Mouse (Mus musculus) CH12.LX (cell line): ENCODE data around the gene Rrnad1. TPM values are rescaled to one million over a fixed set of nuclear protein-coding genes. Genes with fewer than 3 reads are reported as not detected.

Experiments
- DNase-seq: peaks from one replicate; pipeline ENCODE4 v3.0.0-alpha.2; 2013; ENCODE audit errors: extremely low read depth
- H3K27ac ChIP-seq: 2 replicates; pipeline ENCODE4 v1.5.1; 2012; ENCODE audit warnings: low read depth, mild to moderate bottlenecking, control low read depth, moderate library complexity; ENCODE audit not compliant: insufficient read depth
- H3K27me3 ChIP-seq: replicated peaks from 2 replicates; pipeline ENCODE3; 2012; ENCODE audit warnings: inconsistent platforms
- H3K36me3 ChIP-seq, 2 experiments: replicated peaks in 1 of 2; 2 replicates each; pipeline versions ENCODE3 to v1.6.1; 2012; ENCODE audit warnings: inconsistent platforms in 1 of 2, low read length in 1 of 2, mild to moderate bottlenecking in 1 of 2, mixed read lengths in 1 of 2, moderate library complexity in 1 of 2; ENCODE audit not compliant: control insufficient read depth in 1 of 2, insufficient read depth in 1 of 2
- H3K4me1 ChIP-seq, 2 experiments: 2 replicates each; pipeline ENCODE4 v1.6.1; 2012; ENCODE audit warnings: inconsistent platforms in 1 of 2, moderate library complexity in 1 of 2; ENCODE audit not compliant: insufficient read depth in 2 of 2, control insufficient read depth in 1 of 2
- H3K4me2 ChIP-seq: 2 replicates; pipeline ENCODE4 v1.6.1; 2012; ENCODE audit warnings: low read depth, mild to moderate bottlenecking, control low read depth; ENCODE audit not compliant: poor library complexity, insufficient read depth, severe bottlenecking
- H3K4me3 ChIP-seq, 3 experiments: fragments of 150-350 bp in 1 of 3; sonication (generic) in 1 of 3; replicated peaks in 1 of 3; 2 replicates each; pipeline versions ENCODE3 to v1.5.1; 2011 to 2012; ENCODE audit warnings: low read depth in 2 of 3, low read length in 2 of 3, mild to moderate bottlenecking in 2 of 3, moderate library complexity in 2 of 3, control low read depth in 1 of 3, improper control_type of control experiment in 1 of 3, inconsistent platforms in 1 of 3, mixed read lengths in 1 of 3; ENCODE audit not compliant: poor library complexity in 1 of 3
- H3K79me2 ChIP-seq: replicated peaks from 2 replicates; pipeline ENCODE4 v1.6.1; 2012; ENCODE audit warnings: mild to moderate bottlenecking, moderate library complexity; ENCODE audit not compliant: control insufficient read depth, poor library complexity, insufficient read depth, severe bottlenecking; ENCODE audit errors: extremely low read depth
- H3K9ac ChIP-seq: 2 replicates; pipeline ENCODE4 v1.6.1; 2012; ENCODE audit warnings: low read depth, mild to moderate bottlenecking, control low read depth, moderate library complexity; ENCODE audit not compliant: insufficient read depth
- H3K9me3 ChIP-seq: replicated peaks from 2 replicates; pipeline ENCODE3; 2012; ENCODE audit warnings: low read length, inconsistent platforms, mixed read lengths
- CHD1 ChIP-seq: IDR thresholded peaks from 2 replicates; pipeline ENCODE4 v1.6.1; 2012; ENCODE audit warnings: low read depth, low read length, improper control_type of control experiment, inconsistent platforms
- CTCF ChIP-seq, 2 experiments: IDR thresholded peaks in 1 of 2; conservative IDR thresholded peaks in 1 of 2; 2 replicates each; pipeline ENCODE4 v1.5.1; 2011 to 2012; ENCODE audit warnings: low read depth in 2 of 2, low read length in 2 of 2, improper control_type of control experiment in 1 of 2, inconsistent platforms in 1 of 2, mild to moderate bottlenecking in 1 of 2, moderate library complexity in 1 of 2
- ELF1 ChIP-seq: IDR thresholded peaks from 2 replicates; pipeline ENCODE4 v1.6.1; 2014; ENCODE audit warnings: low read depth, mild to moderate bottlenecking, inconsistent platforms, low read length, improper control_type of control experiment
- EP300 ChIP-seq: IDR thresholded peaks from 2 replicates; pipeline ENCODE4 v1.6.1; 2011; ENCODE audit warnings: low read length, improper control_type of control experiment
- ETS1 ChIP-seq: conservative IDR thresholded peaks from 2 replicates; pipeline ENCODE4 v1.6.1; 2012; ENCODE audit warnings: low read depth, mild to moderate bottlenecking, inconsistent platforms, low read length, improper control_type of control experiment, moderate library complexity
- GABPA ChIP-seq: IDR thresholded peaks from 2 replicates; pipeline ENCODE4 v1.6.1; 2012; ENCODE audit warnings: low read depth, low read length, improper control_type of control experiment, inconsistent platforms; ENCODE audit not compliant: insufficient replicate concordance
- HCFC1 ChIP-seq: IDR thresholded peaks from 2 replicates; pipeline ENCODE4 v1.6.1; 2012; ENCODE audit warnings: low read depth, mild to moderate bottlenecking, inconsistent platforms, low read length, improper control_type of control experiment
- JUN ChIP-seq: IDR thresholded peaks from 2 replicates; pipeline ENCODE4 v1.6.1; 2011; ENCODE audit warnings: low read depth, mild to moderate bottlenecking, low read length, improper control_type of control experiment, moderate library complexity; ENCODE audit not compliant: insufficient read depth
- JUND ChIP-seq: conservative IDR thresholded peaks from 2 replicates; pipeline ENCODE4 v1.6.1; 2011; ENCODE audit warnings: low read depth, low read length, improper control_type of control experiment
- MAFK ChIP-seq: IDR thresholded peaks from 2 replicates; pipeline ENCODE4 v1.6.1; 2011; ENCODE audit warnings: low read length, improper control_type of control experiment; ENCODE audit not compliant: insufficient replicate concordance
- MXI1 ChIP-seq: IDR thresholded peaks from 2 replicates; pipeline ENCODE4 v1.6.1; 2011; ENCODE audit warnings: mild to moderate bottlenecking, low read depth, low read length, improper control_type of control experiment
- MYC ChIP-seq: IDR thresholded peaks from 2 replicates; pipeline ENCODE4 v1.6.1; 2011; ENCODE audit warnings: low read depth, mild to moderate bottlenecking, improper control_type of control experiment, low read length
- PAX5 ChIP-seq: IDR thresholded peaks from 2 replicates; pipeline ENCODE4 v1.6.1; 2012; ENCODE audit warnings: low read length, inconsistent platforms, mixed read lengths
- POLR2A ChIP-seq: IDR thresholded peaks from 2 replicates; pipeline ENCODE4 v1.6.1; 2011; ENCODE audit warnings: low read depth, mild to moderate bottlenecking, improper control_type of control experiment, low read length
- TBP ChIP-seq: conservative IDR thresholded peaks from 2 replicates; pipeline ENCODE4 v1.6.1; 2011; ENCODE audit warnings: low read depth, low read length, improper control_type of control experiment
- TCF12 ChIP-seq: IDR thresholded peaks from 2 replicates; pipeline ENCODE4 v1.6.1; 2014; ENCODE audit warnings: low read depth, mild to moderate bottlenecking, inconsistent platforms, low read length, improper control_type of control experiment
- UBTF ChIP-seq: IDR thresholded peaks from 2 replicates; pipeline ENCODE4 v1.6.1; 2012; ENCODE audit warnings: low read depth, mild to moderate bottlenecking, inconsistent platforms, low read length, improper control_type of control experiment, moderate library complexity
- USF1 ChIP-seq: IDR thresholded peaks from 2 replicates; pipeline ENCODE4 v1.6.1; 2014; ENCODE audit warnings: low read depth, mild to moderate bottlenecking, inconsistent platforms, low read length, improper control_type of control experiment
- USF2 ChIP-seq: conservative IDR thresholded peaks from 2 replicates; pipeline ENCODE4 v1.6.1; 2011; ENCODE audit warnings: low read depth, low read length, improper control_type of control experiment
- ZC3H11A ChIP-seq: IDR thresholded peaks from 2 replicates; pipeline ENCODE4 v1.6.1; 2012; ENCODE audit warnings: low read depth, mild to moderate bottlenecking, inconsistent platforms, low read length, improper control_type of control experiment
- ZMIZ1 ChIP-seq: IDR thresholded peaks from 2 replicates; pipeline ENCODE4 v1.6.1; 2012; ENCODE audit warnings: low read depth, mild to moderate bottlenecking, inconsistent platforms, low read length, improper control_type of control experiment
- dilution Hi-C: fragments of 300-500 bp; cut with MboI; formaldehyde crosslinking; loops from 2 replicates; pipeline ENCODE4 v1.14.3; 2020; ENCODE audit warnings: low sequenced_read_pairs; ENCODE audit not compliant: extremely low pct_unique_long_range_greater_than_20kb, extremely low pct_ligation_motif_present
- in situ Hi-C: fragments of 300-500 bp; cut with MboI; formaldehyde crosslinking; loops from 3 replicates; pipeline ENCODE4 v1.14.3; 2019; ENCODE audit warnings: low sequenced_read_pairs, low pct_ligation_motif_present, low pct_unique_long_range_greater_than_20kb, mixed read lengths
- polyA plus RNA-seq: library from polyadenylated mRNA; unstranded; fragments of >175 nt; gene quantifications from 2 replicates; pipeline ENCODE4 v1.2.1, GENCODE M21; 2012; ENCODE audit warnings: low read depth; ENCODE audit not compliant: insufficient read length
- total RNA-seq, 2 experiments: library from RNA; depleted of rRNA; stranded (reverse); fragments of 300-350 nt in 1 of 2; fragments of >200 nt in 1 of 2; gene quantifications; 2 replicates each; pipeline ENCODE4 v1.2.3; 2012 to 2014

Gene Rrnad1
- total and polyA plus RNA-seq, 3 experiments: 8.0 to 12.5 (median 11.4) TPM

DNA sequence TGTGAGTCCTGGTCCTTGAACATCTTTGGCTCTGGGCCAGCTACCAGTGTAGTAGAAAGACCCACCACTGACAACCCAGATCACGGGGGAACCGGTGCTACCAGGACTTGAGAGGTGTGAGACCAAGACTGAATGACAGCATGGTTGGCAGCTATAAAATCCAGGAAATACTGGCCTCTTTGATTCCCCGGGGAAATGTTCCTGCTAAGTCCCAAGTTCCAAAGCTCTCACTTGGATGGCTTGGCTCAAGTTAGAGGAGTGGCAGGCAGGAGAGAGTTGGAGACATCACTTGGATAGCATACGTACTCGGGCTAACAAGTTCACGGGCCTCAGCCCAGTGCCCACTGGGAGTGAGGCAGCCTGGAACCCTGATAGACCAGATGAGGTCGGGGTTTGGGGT, 13.1 kb upstream of the Rrnad1 start:
- Histone ChIP-seq H3K27ac (no peak overlapping the region), H3K27me3 (no peaks in the 10 kb centered on the region), H3K9me3 (no peaks in the 10 kb centered on the region), H3K9ac (no peak overlapping the region), H3K4me1 (no peaks in the 10 kb centered on the region), H3K4me3 (no peak overlapping the region)
- in situ Hi-C loops: loop anchor here (5.0 kb wide), 1 partner anchor 34 kb away; no protein-coding TSS in a partner anchor
- no peak for DNase-seq
- TF ChIP-seq ELF1 (no peak), MYC (no peak), GABPA (no peak), EP300 (no peak), CHD1 (no peak), CTCF (conservative IDR thresholded peaks at IDR 0.05 in 1 of 2, IDR thresholded peaks at IDR 0.05 in 1 of 2; ENCODE audit: low read depth in 2 of 2, low read length in 2 of 2) (no peak), HCFC1 (no peak), TCF12 (no peak), JUN (no peak), MXI1 (no peak)
- TF ChIP-seq, all 38 proteins: peak for 0
- H3K36me3 ChIP-seq: peaks cover 41 to 73% of the 10 kb centered on the region in 2 experiments
- no peaks in the 10 kb centered on the region for H3K79me2 ChIP-seq
- dilution Hi-C loops: no loop called here
- H3K4me2 ChIP-seq: no peak overlapping the region

DNA sequence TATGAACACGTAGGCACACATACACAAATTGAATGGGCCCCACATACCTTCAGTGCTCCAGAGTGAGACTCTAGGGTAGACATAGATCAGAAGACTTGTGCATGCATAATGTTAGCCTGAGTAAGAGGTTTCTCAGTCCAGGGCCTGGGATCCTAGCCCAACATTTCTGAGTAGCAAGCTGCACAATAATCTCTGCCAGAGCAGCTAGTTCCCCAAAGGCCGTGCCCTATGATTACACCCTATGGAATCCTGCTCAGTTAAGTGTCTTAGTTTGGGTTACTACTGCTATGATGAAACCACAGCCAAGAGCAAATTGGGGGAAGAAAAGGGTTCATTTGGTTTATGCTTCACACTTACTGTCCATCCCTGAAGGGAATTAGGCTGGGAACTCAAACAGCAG, 12.0 kb upstream of the Rrnad1 start:
- no peak for TF ChIP-seq USF2
- no peak for TF ChIP-seq TCF12
- no peak for TF ChIP-seq PAX5
- TF ChIP-seq JUND: no peak
- TF ChIP-seq UBTF: no peak
- Histone ChIP-seq H3K36me3 (peaks cover 51 to 84% of the 10 kb centered on the region in 2 experiments), H3K4me1 (peaks cover 0 to 6% of the 10 kb centered on the region in 2 experiments; a peak in 2 of 4 replicates), H3K27me3 (no peaks in the 10 kb centered on the region), H3K79me2 (peaks cover 4% of the 10 kb centered on the region), H3K9me3 (no peaks in the 10 kb centered on the region), H3K4me2 (no peak overlapping the region), H3K27ac (no peak overlapping the region), H3K9ac (no peak overlapping the region), H3K4me3 (no peak overlapping the region)
- in situ Hi-C loops (loop anchor here (5.0 kb wide), 1 partner anchor 35 kb away; no protein-coding TSS in a partner anchor), dilution Hi-C loops (no loop called here)
- no peak for DNase-seq

DNA sequence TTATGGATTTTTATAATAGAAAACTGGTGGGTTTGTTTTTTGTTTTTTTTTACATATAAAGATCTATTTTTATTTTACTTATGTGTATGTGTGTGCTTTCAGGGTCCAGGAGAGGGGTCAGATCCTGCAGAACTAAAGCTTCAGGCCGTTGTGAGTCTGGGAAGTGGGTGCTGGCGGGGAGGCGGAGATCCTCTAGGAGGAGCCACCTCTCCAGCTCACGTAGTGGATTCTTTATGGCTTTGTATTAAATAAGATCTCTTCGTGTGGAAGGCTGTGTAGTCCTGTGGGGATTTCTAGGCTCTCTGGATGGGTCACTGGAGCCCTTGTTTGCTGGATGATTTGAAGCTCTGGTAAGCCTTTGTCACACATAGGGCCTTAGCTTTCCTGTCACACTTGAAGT, 10.1 kb upstream of the Rrnad1 start:
- in situ Hi-C loops: loop anchor here (5.0 kb wide), 1 partner anchor 37 kb away; no protein-coding TSS in a partner anchor
- H3K4me3 ChIP-seq: no peak overlapping the region

More for the DNA sequence above, 10.1 kb upstream of the Rrnad1 start:
- Histone ChIP-seq H3K9me3 (no peaks in the 10 kb centered on the region), H3K9ac (no peak overlapping the region), H3K4me2 (no peak overlapping the region), H3K27me3 (no peaks in the 10 kb centered on the region), H3K4me1 (peaks cover 0 to 16% of the 10 kb centered on the region in 2 experiments; a peak in 2 of 4 replicates), H3K27ac (no peak overlapping the region), H3K79me2 (peaks cover 22% of the 10 kb centered on the region), H3K36me3 (peaks cover 62 to 91% of the 10 kb centered on the region in 2 experiments)
- TF ChIP-seq ZMIZ1 (no peak), USF1 (no peak), CTCF (conservative IDR thresholded peaks at IDR 0.05 in 1 of 2, IDR thresholded peaks at IDR 0.05 in 1 of 2; ENCODE audit: low read depth in 2 of 2, low read length in 2 of 2) (no peak), HCFC1 (no peak), ZC3H11A (no peak), ETS1 (no peak), POLR2A (no peak), MYC (no peak), UBTF (no peak), GABPA (no peak), MAFK (no peak), PAX5 (no peak), TBP (no peak), EP300 (no peak)
- dilution Hi-C loops: no loop called here
- no peak for DNase-seq
